Comparison of ENCODE assay signal across 7 mouse cellular contexts in the genomic region with DNA sequence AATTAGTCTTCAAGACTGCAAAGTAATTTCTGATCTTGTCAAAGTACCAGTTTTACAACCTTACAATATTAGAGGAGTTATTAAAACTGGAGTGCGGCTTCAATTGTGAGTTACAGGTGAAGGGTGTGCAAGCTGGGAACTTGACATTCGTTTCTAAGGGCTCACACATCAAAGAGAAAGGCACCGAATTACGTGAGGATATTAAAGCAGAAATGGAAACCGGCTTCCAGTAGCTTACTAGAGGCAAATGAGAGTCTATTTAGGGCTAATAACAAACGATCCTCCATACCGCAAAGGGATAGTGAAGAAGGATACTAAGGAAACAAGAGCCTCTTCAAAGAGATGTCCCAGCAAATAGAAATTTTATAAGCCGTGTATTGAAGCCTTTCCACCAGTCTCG. TPM values are rescaled to one million over a fixed set of nuclear protein-coding genes. Genes with fewer than 3 reads are reported as not detected.
DNase-seq lines count a peak whose midpoint lies in the region; ATAC-seq and TF ChIP-seq lines count a peak whose summit lies in the region.

No protein-coding gene starts in this region.

- H3K36me3 ChIP-seq in megakaryocyte, embryonic 14.5 days (replicated peaks; ENCODE audit: low read length) = no peaks in the 10 kb centered on the region
- no peaks in the 10 kb centered on the region for H3K36me3 ChIP-seq in limb, embryonic 12.5 days
- no peaks in the 10 kb centered on the region for H3K36me3 ChIP-seq in stomach, embryonic 15.5 days

- DNase-seq in natural killer cell, adult 2 months (ENCODE audit: low spot score in 2 of 2) = no peak
- DNase-seq in ovary, postnatal 36 days (ENCODE audit: low spot score) = no peak

- no peak for TF ChIP-seq CTCF in embryonic fibroblast, embryonic 13.5 days (IDR thresholded peaks at IDR 0.05; ENCODE audit: borderline replicate concordance, insufficient read depth, low read length)

- TF ChIP-seq POLR2A in embryonic fibroblast, embryonic 13.5 days (IDR thresholded peaks at IDR 0.05; ENCODE audit: low read depth, low read length) = no peak

- H3K4me2 ChIP-seq in limb, embryonic 12.5 days = peak overlapping the region; percentile 69
- peak overlapping the region; percentile 62 for H3K4me2 ChIP-seq in stomach, embryonic 15.5 days

- H3K4me3 ChIP-seq in megakaryocyte, embryonic 14.5 days (replicated peaks) = peak overlapping the region; percentile 97
- peak overlapping the region; percentile 99 for H3K4me3 ChIP-seq in embryonic fibroblast, embryonic 13.5 days (ENCODE audit: insufficient read depth, low read length)
- H3K4me3 ChIP-seq in limb, embryonic 12.5 days (replicated peaks) = peak overlapping the region; percentile 82
- peak overlapping the region; percentile 99 for H3K4me3 ChIP-seq in stomach, embryonic 15.5 days (replicated peaks)

- peaks cover 48% of the 10 kb centered on the region for H3K4me1 ChIP-seq in megakaryocyte, embryonic 14.5 days
- no peaks in the 10 kb centered on the region for H3K4me1 ChIP-seq in embryonic fibroblast, embryonic 13.5 days (ENCODE audit: control insufficient read depth, insufficient read depth, low read length)
- peaks cover 19% of the 10 kb centered on the region for H3K4me1 ChIP-seq in limb, embryonic 12.5 days (replicated peaks)
- H3K4me1 ChIP-seq in stomach, embryonic 15.5 days = peaks cover 9% of the 10 kb centered on the region; the same call in 1 of the 2 replicates

- no peaks in the 10 kb centered on the region for H3K9me3 ChIP-seq in megakaryocyte, embryonic 14.5 days
- H3K9me3 ChIP-seq in limb, embryonic 12.5 days = no peaks in the 10 kb centered on the region
- H3K9me3 ChIP-seq in stomach, embryonic 15.5 days = no peaks in the 10 kb centered on the region

- H3K27me3 ChIP-seq in megakaryocyte, embryonic 14.5 days (replicated peaks) = no peaks in the 10 kb centered on the region
- no peaks in the 10 kb centered on the region for H3K27me3 ChIP-seq in limb, embryonic 12.5 days
- H3K27me3 ChIP-seq in stomach, embryonic 15.5 days (replicated peaks) = no peaks in the 10 kb centered on the region

- no peak for ATAC-seq in megakaryocyte, adult 5-6 weeks (ENCODE audit: poor library complexity, severe bottlenecking)
- no peak for ATAC-seq in limb, embryonic 12.5 days (ENCODE audit: insufficient number of reproducible peaks, insufficient read depth, low FRiP score, low TSS enrichment, low read depth)
- ATAC-seq in stomach, embryonic 15.5 days (ENCODE audit: insufficient read depth, low FRiP score, low read depth) = no peak

- WGBS in limb, embryonic 12.5 days = 1% methylated on average over 9 of the region's 9 CpGs
- 2% methylated on average over 9 of the region's 9 CpGs for WGBS in stomach, embryonic 15.5 days

- H3K9ac ChIP-seq in limb, embryonic 12.5 days (replicated peaks) = peak overlapping the region; percentile 92
- H3K9ac ChIP-seq in stomach, embryonic 15.5 days = peak overlapping the region; percentile 97; the same call in 1 of the 2 replicates

- no peak overlapping the region for H3K27ac ChIP-seq in embryonic fibroblast, embryonic 13.5 days (ENCODE audit: insufficient read depth, low read length)
- no peak overlapping the region for H3K27ac ChIP-seq in limb, embryonic 12.5 days
- H3K27ac ChIP-seq in stomach, embryonic 15.5 days = no peak overlapping the region

RNA-seq across cellular contexts. Expression of gene Tmem131, which starts 5.1 kb away (rescaled TPM):
- 12.1 and 14.4 TPM in 2 replicates for polyA plus RNA-seq in megakaryocyte, embryonic 14.5 days (2012; ENCODE audit: insufficient read depth, low replicate concordance)
- 65.6 and 68.7 TPM in 2 replicates for total RNA-seq in megakaryocyte, adult 5-6 weeks (2015)
- 20.3 and 32.8 TPM in 2 replicates for total RNA-seq in megakaryocyte, adult 5-6 weeks (2017)
- polyA plus RNA-seq in embryonic fibroblast, embryonic 13.5 days (2011; ENCODE audit: insufficient read length, low read depth, missing spikeins) = 56.8 and 62.3 TPM in 2 replicates
- polyA plus RNA-seq in limb, embryonic 12.5 days (2016; fragmentation: Nextera tagmentation; extraction: Ambion mirVana) = 15.6 and 17.4 TPM in 2 replicates
- polyA plus RNA-seq in stomach, embryonic 15.5 days (2015; fragmentation: Nextera tagmentation; extraction: Ambion mirVana) = 13.7 and 16.8 TPM in 2 replicates
